Mouse (Mus musculus) stomach, postnatal 0 days (tissue): ENCODE results near the gene Srsf3. TPM values are rescaled to one million over a fixed set of nuclear protein-coding genes. Genes with fewer than 3 reads are reported as not detected.
"Not testable (repeated sequence)": the region's sequence is repeated elsewhere in the genome, so short reads cannot be mapped to it uniquely, and the experiment has no call there.

Experiments used
- ATAC-seq: fragments of 200-750 bp; cut with Nextera tagmentation; 2 replicates; pipeline ENCODE4 v1.8.0; 2017; ENCODE audit not compliant: low FRiP score, low TSS enrichment
- DNase-seq: peaks from one replicate; pipeline ENCODE4 v3.0.0-alpha.2; 2016; ENCODE audit warnings: low spot score
- H3K27ac ChIP-seq: fragments of 300-500 bp; sonication (generic); replicated peaks from 2 replicates; pipeline ENCODE4 v1.5.1; 2014; ENCODE audit warnings: mild to moderate bottlenecking, control low read depth
- H3K27me3 ChIP-seq: fragments of 300-500 bp; sonication (generic); 2 replicates; pipeline ENCODE4 v1.6.1; 2014; ENCODE audit warnings: low read length; ENCODE audit not compliant: control insufficient read depth, insufficient read depth
- H3K36me3 ChIP-seq: fragments of 300-500 bp; sonication (generic); 2 replicates; pipeline ENCODE4 v1.6.1; 2014; ENCODE audit warnings: low read length, mixed read lengths; ENCODE audit not compliant: control insufficient read depth, insufficient read depth
- H3K4me1 ChIP-seq: fragments of 300-500 bp; sonication (generic); replicated peaks from 2 replicates; pipeline ENCODE4 v1.6.1; 2014; ENCODE audit warnings: antibody characterized with exemption; ENCODE audit not compliant: control insufficient read depth, insufficient read depth
- H3K4me2 ChIP-seq: fragments of 300-500 bp; sonication (generic); replicated peaks from 2 replicates; pipeline ENCODE4 v1.6.1; 2014; ENCODE audit warnings: low read depth, mild to moderate bottlenecking, control low read depth, moderate library complexity
- H3K4me3 ChIP-seq: fragments of 300-500 bp; sonication (generic); 2 replicates; pipeline ENCODE4 v1.5.1; 2014; ENCODE audit warnings: low read depth, low read length, control low read depth
- H3K9ac ChIP-seq: fragments of 300-500 bp; sonication (generic); 2 replicates; pipeline ENCODE4 v1.6.1; 2014; ENCODE audit warnings: mild to moderate bottlenecking, low read length, control low read depth, mixed read lengths
- H3K9me3 ChIP-seq: fragments of 300-500 bp; sonication (generic); 2 replicates; pipeline ENCODE4 v1.6.1; 2016; ENCODE audit warnings: low read length; ENCODE audit not compliant: control insufficient read depth
- CTCF ChIP-seq: IDR thresholded peaks from 2 replicates; pipeline ENCODE4 v1.5.1; 2016; ENCODE audit warnings: antibody characterized with exemption, low read depth, mild to moderate bottlenecking, moderate library complexity
- EP300 ChIP-seq: optimal IDR thresholded peaks from 2 replicates; pipeline ENCODE3; 2016; ENCODE audit warnings: antibody characterized with exemption
- WGBS: fragments of 180-500 bp; shearing (Covaris S2); extraction: QIAGEN DNeasy Blood & Tissue Kit; methylation state at CpG from one replicate; pipeline ENCODE4 v1.1.7; 2014; 5-methylcytosine and 5-hydroxymethylcytosine counted together
- polyA plus RNA-seq: library from polyadenylated mRNA; unstranded; fragments of >200 nt; fragmentation: Nextera tagmentation; extraction: Ambion mirVana; gene quantifications from 2 replicates; pipeline ENCODE4 v1.2.1, GENCODE M21; 2015

The Srsf3 gene
- polyA plus RNA-seq, 1 experiment from 2014 or later = 305 TPM

DNA sequence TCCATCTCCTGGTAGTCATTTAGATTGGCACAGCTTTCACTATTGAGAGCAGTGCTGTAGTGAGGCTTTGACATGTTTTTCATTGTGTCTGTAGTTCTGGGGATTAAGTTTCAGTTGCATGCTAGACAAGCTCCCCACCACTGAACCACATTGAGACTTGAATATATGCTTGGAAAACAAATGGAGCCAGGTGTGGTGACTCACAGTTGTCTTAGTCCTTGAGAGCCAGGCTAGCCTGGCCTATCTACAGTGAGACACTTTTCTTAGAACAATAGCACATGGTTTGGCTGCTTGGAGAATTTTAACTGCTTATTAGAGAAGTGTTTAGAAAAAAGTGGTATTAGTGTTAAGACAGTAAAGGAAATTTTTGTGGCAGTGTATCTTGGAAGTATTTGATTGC lies 1.8 kb downstream of the Srsf3 start:
- H3K9me3 ChIP-seq = no peaks in the 10 kb centered on the region
- peak overlapping the region; percentile 96 for H3K9ac ChIP-seq
- H3K4me3 ChIP-seq = peak overlapping the region; percentile 75
- peak overlapping the region; percentile 31; the same call in 1 of the 2 replicates for H3K27ac ChIP-seq
- no peak for TF ChIP-seq EP300
- no peak for TF ChIP-seq CTCF
- no peaks in the 10 kb centered on the region for H3K27me3 ChIP-seq
- ATAC-seq (no peak), DNase-seq (no peak)
- peaks cover 15% of the 10 kb centered on the region for H3K36me3 ChIP-seq
- H3K4me2 ChIP-seq = peak overlapping the region; percentile 59
- no peaks in the 10 kb centered on the region for H3K4me1 ChIP-seq

DNA sequence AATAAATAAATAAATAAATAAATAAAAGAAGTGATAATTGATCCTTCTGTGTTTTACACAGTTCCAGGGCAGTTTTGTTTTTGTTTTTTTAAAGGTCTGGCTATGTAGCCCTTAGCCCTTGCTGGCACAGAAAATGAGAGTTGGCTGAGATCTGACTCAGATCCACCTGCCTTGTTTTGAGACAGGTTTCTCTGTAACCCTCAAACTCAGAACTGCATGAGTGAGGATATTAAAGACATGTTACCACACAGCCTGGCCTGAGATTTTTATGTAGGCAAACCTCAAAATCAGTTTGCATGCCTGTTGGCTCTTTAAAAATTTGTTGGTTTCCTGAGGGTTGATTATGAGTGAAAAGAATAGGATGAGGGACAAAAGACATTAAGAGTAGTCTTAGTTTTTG lies 3.1 kb downstream of the Srsf3 start:
- H3K9ac ChIP-seq = no peak overlapping the region
- ATAC-seq (no peak), DNase-seq (no peak)
- no peaks in the 10 kb centered on the region for H3K9me3 ChIP-seq
- H3K27me3 ChIP-seq = no peaks in the 10 kb centered on the region
- peaks cover 26% of the 10 kb centered on the region for H3K36me3 ChIP-seq
- H3K4me1 ChIP-seq = no peaks in the 10 kb centered on the region
- H3K4me2 ChIP-seq = peak overlapping the region; percentile 59
- no peak for TF ChIP-seq CTCF
- no peak for TF ChIP-seq EP300
- peak overlapping the region; percentile 75 for H3K4me3 ChIP-seq
- H3K27ac ChIP-seq = no peak overlapping the region

DNA sequence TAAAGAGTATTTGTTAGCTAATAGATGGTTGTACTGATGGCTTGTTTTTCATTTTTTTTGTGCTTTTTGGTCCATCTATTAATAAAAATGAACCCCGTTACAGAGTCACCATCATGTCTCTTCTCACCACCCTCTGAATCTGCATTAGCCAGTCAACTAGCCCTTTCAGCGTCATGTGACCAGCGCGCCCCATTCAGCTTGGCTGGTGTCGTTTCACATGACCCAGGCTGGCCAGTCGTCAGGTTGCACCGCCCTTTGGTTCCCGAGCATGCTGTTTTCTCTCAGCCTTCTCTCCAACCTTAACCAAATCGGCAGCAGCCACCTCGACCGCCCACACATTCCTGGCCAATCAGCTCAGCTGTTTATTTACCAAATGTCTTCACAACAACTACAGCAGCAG lies 6.9 kb downstream of the Srsf3 start:
- Histone ChIP-seq H3K9me3 (no peaks in the 10 kb centered on the region), H3K27ac (no peak overlapping the region), H3K4me2 (no peak overlapping the region), H3K4me3 (no peak overlapping the region), H3K4me1 (no peaks in the 10 kb centered on the region), H3K27me3 (no peaks in the 10 kb centered on the region), H3K36me3 (peaks cover 30% of the 10 kb centered on the region), H3K9ac (no peak overlapping the region)
- peak; percentile 65 for DNase-seq
- ATAC-seq = peak; percentile 75
- TF ChIP-seq EP300 (no peak), CTCF (no peak)
- WGBS = 51% methylated on average over 11 of the region's 11 CpGs

DNA sequence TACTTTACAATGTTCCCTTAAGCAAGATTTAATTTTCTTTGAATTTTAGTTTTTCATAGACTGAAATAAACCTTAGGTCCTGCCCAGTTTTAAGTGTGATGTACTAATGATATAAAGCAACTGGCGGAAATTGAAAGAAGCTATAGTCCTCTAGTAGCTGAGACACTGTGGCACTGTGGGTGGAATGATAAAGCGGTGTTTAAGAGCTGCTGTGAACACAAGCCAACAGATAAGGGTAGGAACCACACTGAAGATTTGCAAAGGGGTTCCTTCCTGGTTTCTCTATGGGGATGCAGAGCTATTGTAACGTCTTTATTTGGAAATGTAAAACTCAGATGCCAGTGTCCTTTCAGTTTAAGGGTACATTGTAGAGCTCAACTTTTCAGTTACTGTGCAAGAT lies 9.2 kb downstream of the Srsf3 start:
- not testable (repeated sequence) for DNase-seq

DNA sequence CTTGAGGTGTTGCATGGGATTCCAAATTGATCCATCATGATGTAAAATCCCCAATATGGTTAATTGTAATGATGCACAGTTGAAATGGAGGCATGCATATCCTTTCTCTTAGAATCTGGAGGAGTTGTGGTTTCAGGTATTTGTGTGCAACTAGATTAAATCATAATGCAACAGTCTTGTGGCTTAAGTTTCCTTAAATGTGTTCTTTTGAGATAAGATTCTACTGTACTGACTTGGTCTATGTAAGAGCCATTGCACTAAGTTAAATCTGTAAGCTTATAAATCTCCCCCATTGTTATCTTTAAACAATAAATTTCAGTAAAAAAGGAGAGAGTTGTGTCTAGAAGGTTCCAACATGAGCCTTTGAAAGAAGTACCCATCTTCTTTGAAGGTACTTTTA lies 10.1 kb downstream of the Srsf3 start:
- Histone ChIP-seq H3K4me2 (no peak overlapping the region), H3K27ac (no peak overlapping the region), H3K9me3 (no peaks in the 10 kb centered on the region), H3K36me3 (peaks cover 25% of the 10 kb centered on the region), H3K9ac (no peak overlapping the region), H3K4me1 (no peaks in the 10 kb centered on the region), H3K27me3 (no peaks in the 10 kb centered on the region), H3K4me3 (no peak overlapping the region)
- no peak for TF ChIP-seq EP300
- TF ChIP-seq CTCF = no peak
- no peak for ATAC-seq
- no peak for DNase-seq

More for the DNA sequence above, 9.2 kb downstream of the Srsf3 start:
- H3K4me3 ChIP-seq, H3K27ac ChIP-seq, H3K27me3 ChIP-seq, H3K4me2 ChIP-seq, H3K9ac ChIP-seq, H3K9me3 ChIP-seq, ATAC-seq, H3K4me1 ChIP-seq: not testable (repeated sequence)
- H3K36me3 ChIP-seq = peaks cover 29% of the 10 kb centered on the region
- WGBS = 75% methylated on average over 3 of the region's 3 CpGs

DNA sequence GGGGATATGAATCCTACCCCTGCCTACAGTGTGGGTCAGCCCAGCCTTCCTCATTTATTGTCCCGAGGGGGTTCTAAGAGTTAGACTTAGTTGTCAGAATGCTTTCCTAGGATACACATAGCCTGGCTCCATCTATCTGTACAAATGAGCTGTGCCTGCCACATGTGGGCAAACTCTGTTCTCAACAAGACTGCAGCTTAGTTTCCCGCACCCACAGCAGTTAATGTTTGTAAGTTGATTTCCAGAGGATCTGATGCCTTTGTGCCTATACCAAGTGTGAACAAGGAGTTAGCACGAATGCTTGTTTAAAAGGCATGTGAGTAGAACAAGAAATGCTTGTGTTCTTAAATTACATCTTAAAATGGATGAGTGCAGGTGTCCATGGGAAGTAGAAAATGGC lies 11.2 kb downstream of the Srsf3 start:
- 80% methylated on average over 3 of the region's 3 CpGs for WGBS
- H3K4me3 ChIP-seq = no peak overlapping the region
- ATAC-seq (no peak), DNase-seq (no peak)
- no peak overlapping the region for H3K9ac ChIP-seq
- H3K4me1 ChIP-seq = no peaks in the 10 kb centered on the region
- no peak overlapping the region for H3K4me2 ChIP-seq
- no peak overlapping the region for H3K27ac ChIP-seq
- H3K27me3 ChIP-seq = no peaks in the 10 kb centered on the region
- no peaks in the 10 kb centered on the region for H3K9me3 ChIP-seq
- TF ChIP-seq EP300 (no peak), CTCF (no peak)
- H3K36me3 ChIP-seq = peaks cover 26% of the 10 kb centered on the region
